Mouse (Mus musculus) C2C12 (cell line): ENCODE measurements around the gene Grrp1.

Experiments
- CEBPB ChIP-seq: IDR thresholded peaks from one replicate; pipeline ENCODE4 v1.6.1; 2011; ENCODE audit warnings: low read depth, mild to moderate bottlenecking, control low read depth, moderate library complexity
- CTCF ChIP-seq: IDR thresholded peaks from one replicate; pipeline ENCODE4 v1.5.1; 2011; ENCODE audit not compliant: control insufficient read depth, insufficient read depth, insufficient read length
- FOSL1 ChIP-seq: IDR thresholded peaks from one replicate; pipeline ENCODE4 v1.8.0; 2011; ENCODE audit warnings: mild to moderate bottlenecking, low read length; ENCODE audit not compliant: poor library complexity, insufficient read depth, severe bottlenecking
- MAX ChIP-seq: IDR thresholded peaks from one replicate; pipeline ENCODE4 v1.6.1; 2011; ENCODE audit warnings: mild to moderate bottlenecking, control low read depth
- MYOG ChIP-seq: IDR thresholded peaks from one replicate; pipeline ENCODE4 v1.6.1; 2011; ENCODE audit not compliant: control insufficient read depth, insufficient read length; ENCODE audit errors: extremely low read depth
- USF1 ChIP-seq: IDR thresholded peaks from one replicate; pipeline ENCODE4 v1.6.1; 2011; ENCODE audit warnings: low read depth, mild to moderate bottlenecking, control low read depth, moderate library complexity

- TF ChIP-seq CTCF: no peak
- no peak for TF ChIP-seq MAX
- TF ChIP-seq USF1: no peak
- TF ChIP-seq FOSL1: no peak
- no peak for TF ChIP-seq CEBPB
- no peak for TF ChIP-seq MYOG
These were observed 15.2 kb downstream of the Grrp1 start for GRCm38 (mm10) chr4:134238686-134239085.
